Mouse (Mus musculus) hindbrain, embryonic 11.5 days (tissue): Measurements from ENCODE around the gene Trpm5. TPM values are rescaled to one million over a fixed set of nuclear protein-coding genes. Genes with fewer than 3 reads are reported as not detected.

Experiments
- ATAC-seq: fragments of 200-750 bp; cut with Nextera tagmentation; 2 replicates; pipeline ENCODE4 v1.8.0; 2017; ENCODE audit warnings: mild to moderate bottlenecking, moderate TSS enrichment, moderate library complexity; ENCODE audit not compliant: low FRiP score
- DNase-seq: peaks from one replicate; pipeline ENCODE4 v3.0.0-alpha.2; 2015; ENCODE audit warnings: low spot score
- H3K27ac ChIP-seq: fragments of 300-500 bp; sonication (generic); 2 replicates; pipeline ENCODE4 v1.5.1; 2014; ENCODE audit warnings: mild to moderate bottlenecking, low read depth, low read length
- H3K27me3 ChIP-seq: fragments of 300-500 bp; sonication (generic); 2 replicates; pipeline ENCODE4 v1.6.1; 2014; ENCODE audit warnings: mild to moderate bottlenecking, low read length, moderate library complexity, mixed read lengths; ENCODE audit not compliant: control insufficient read depth, insufficient read depth
- H3K36me3 ChIP-seq: fragments of 300-500 bp; sonication (generic); 2 replicates; pipeline ENCODE4 v1.6.1; 2014; ENCODE audit warnings: mild to moderate bottlenecking, low read length, moderate library complexity, mixed read lengths; ENCODE audit not compliant: control insufficient read depth, insufficient read depth
- H3K4me1 ChIP-seq: fragments of 300-500 bp; sonication (generic); replicated peaks from 2 replicates; pipeline ENCODE4 v1.6.1; 2014; ENCODE audit warnings: low read length, mixed read lengths; ENCODE audit not compliant: control insufficient read depth, insufficient read depth
- H3K4me2 ChIP-seq: fragments of 300-500 bp; sonication (generic); replicated peaks from 2 replicates; pipeline ENCODE4 v1.6.1; 2014; ENCODE audit warnings: mild to moderate bottlenecking, low read depth, low read length
- H3K4me3 ChIP-seq: fragments of 300-500 bp; sonication (generic); 2 replicates; pipeline ENCODE4 v1.5.1; 2014; ENCODE audit warnings: low read depth, low read length
- H3K9ac ChIP-seq: fragments of 300-500 bp; sonication (generic); 2 replicates; pipeline ENCODE4 v1.6.1; 2014; ENCODE audit warnings: low read depth, low read length
- H3K9me3 ChIP-seq: fragments of 300-500 bp; sonication (generic); 2 replicates; pipeline ENCODE4 v1.6.1; 2016; ENCODE audit warnings: low read length; ENCODE audit not compliant: control insufficient read depth
- WGBS: fragments of 180-500 bp; shearing (Covaris S2); extraction: QIAGEN DNeasy Blood & Tissue Kit; methylation state at CpG from one replicate; pipeline ENCODE4 v1.1.7; 2014; 5-methylcytosine and 5-hydroxymethylcytosine counted together
- polyA plus RNA-seq: library from polyadenylated mRNA; unstranded; fragments of >200 nt; fragmentation: Nextera tagmentation; extraction: Ambion mirVana; gene quantifications from 2 replicates; pipeline ENCODE4 v1.2.1, GENCODE M21; 2014

Gene Trpm5
- polyA plus RNA-seq, 1 experiment from 2014 or later = 0.88 TPM

DNA sequence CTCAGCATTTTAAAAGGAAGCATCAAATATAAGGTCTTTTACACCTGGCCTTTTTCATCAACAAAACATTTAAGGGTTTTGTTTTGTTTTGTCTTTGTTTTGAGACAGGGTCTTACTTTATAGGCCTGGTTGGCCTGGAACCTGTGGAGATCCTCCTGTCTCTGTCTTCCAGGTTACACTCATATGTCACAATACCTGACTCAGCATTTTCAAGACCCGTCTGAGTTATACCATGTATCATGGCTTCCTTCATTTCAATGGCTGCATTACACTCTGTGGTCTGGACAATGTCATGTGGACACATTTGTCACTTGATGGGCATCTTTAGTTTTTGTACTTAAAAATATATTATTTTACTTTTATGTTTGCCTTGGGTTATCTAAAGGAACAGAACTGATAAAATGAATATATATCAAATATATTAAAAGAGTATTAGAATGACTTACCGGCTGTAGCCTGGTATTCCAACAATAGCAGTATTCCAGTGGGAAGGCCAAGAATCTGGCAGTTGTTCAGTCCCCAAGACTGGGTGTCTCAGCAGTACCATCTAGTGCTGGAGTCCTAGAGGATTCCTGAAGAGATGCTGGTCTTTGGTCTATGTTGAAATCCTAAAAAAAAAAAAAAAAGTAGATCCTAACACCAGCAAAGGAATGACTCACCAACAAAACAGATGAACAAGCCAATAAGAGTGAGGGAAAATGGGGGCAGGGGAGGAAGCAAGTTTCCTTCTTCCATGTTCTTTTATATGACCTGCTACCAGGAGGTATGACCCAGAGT, 50.2 kb downstream of the Trpm5 start:
- WGBS = 94% methylated on average over 2 of the region's 2 CpGs
- H3K4me1 ChIP-seq = no peaks in the 10 kb centered on the region
- DNase-seq (no peak), ATAC-seq (no peak)
- H3K27ac ChIP-seq = no peak overlapping the region
- H3K36me3 ChIP-seq = no peaks in the 10 kb centered on the region
- no peak overlapping the region for H3K4me2 ChIP-seq
- H3K9me3 ChIP-seq = 0 out of 2 replicates have a peak, but pooled peaks cover 2% of the 10 kb centered on the region
- no peaks in the 10 kb centered on the region for H3K27me3 ChIP-seq
- no peak overlapping the region for H3K4me3 ChIP-seq
- H3K9ac ChIP-seq = no peak overlapping the region

DNA sequence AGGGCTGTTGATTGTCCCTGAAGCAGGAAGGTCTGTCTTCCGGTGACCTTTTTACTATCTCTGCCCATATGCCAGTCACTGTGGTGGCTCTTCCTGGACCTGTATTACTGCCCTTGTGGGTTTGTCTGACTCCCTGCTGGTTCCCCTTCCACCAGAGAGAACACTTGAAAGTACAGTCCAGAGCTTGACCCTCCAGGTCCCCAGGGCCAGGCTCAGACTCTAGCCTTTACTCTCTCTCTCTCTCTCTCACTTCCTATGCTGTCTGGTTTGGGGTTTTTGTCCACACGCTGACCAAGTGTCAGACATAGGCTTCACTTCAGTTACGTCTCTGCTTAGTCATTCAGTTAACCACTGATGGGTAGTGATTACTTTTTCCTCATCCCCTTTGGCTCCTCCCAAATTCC, 51.5 kb downstream of the Trpm5 start:
- Histone ChIP-seq H3K9ac (no peak overlapping the region), H3K36me3 (no peaks in the 10 kb centered on the region), H3K4me2 (no peak overlapping the region), H3K27me3 (no peaks in the 10 kb centered on the region), H3K4me3 (no peak overlapping the region), H3K9me3 (0 out of 2 replicates have a peak, but pooled peaks cover 2% of the 10 kb centered on the region), H3K27ac (no peak overlapping the region), H3K4me1 (no peaks in the 10 kb centered on the region)
- DNase-seq (no peak), ATAC-seq (no peak)
- WGBS = 78% methylated on average over 3 of the region's 3 CpGs

GRCm38 (mm10) chr7:143042089-143042488, 52.4 kb downstream of the Trpm5 start:
- Histone ChIP-seq H3K9me3 (0 out of 2 replicates have a peak, but pooled peaks cover 2% of the 10 kb centered on the region), H3K27ac (no peak overlapping the region), H3K4me1 (no peaks in the 10 kb centered on the region), H3K4me2 (no peak overlapping the region), H3K4me3 (no peak overlapping the region), H3K9ac (no peak overlapping the region), H3K36me3 (no peaks in the 10 kb centered on the region), H3K27me3 (no peaks in the 10 kb centered on the region)
- no peak for DNase-seq
- WGBS = 64% methylated on average over 3 of the region's 3 CpGs
- no peak for ATAC-seq

GRCm38 (mm10) chr7:143041138-143041822, 53.2 kb downstream of the Trpm5 start:
- WGBS = 83% methylated on average over 3 of the region's 3 CpGs
- 0 out of 2 replicates have a peak, but pooled peaks cover 2% of the 10 kb centered on the region for H3K9me3 ChIP-seq
- no peak overlapping the region for H3K4me3 ChIP-seq
- no peaks in the 10 kb centered on the region for H3K27me3 ChIP-seq
- no peak overlapping the region for H3K9ac ChIP-seq
- no peaks in the 10 kb centered on the region for H3K4me1 ChIP-seq
- no peak for ATAC-seq
- no peaks in the 10 kb centered on the region for H3K36me3 ChIP-seq
- H3K4me2 ChIP-seq = no peak overlapping the region
- no peak overlapping the region for H3K27ac ChIP-seq
- DNase-seq = no peak

DNA sequence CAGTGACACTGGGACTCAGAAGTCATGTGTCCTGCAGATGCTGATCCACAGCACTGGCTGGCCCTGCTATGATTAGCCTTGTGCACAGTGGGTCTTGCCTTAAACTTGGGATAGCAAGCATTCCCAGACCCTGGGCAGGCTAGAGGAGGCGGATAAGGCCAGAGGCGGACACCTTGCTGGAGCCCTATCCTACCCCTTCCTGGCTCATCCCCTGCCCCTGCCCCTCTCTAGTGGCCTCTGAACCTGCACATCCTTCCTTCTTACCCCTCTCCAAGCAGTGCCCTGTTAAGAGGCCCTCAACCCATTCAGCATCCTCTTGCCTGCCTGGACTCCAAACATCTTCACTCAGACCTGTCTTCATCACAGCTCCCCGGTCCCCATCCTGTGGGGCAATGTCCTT, 53.9 kb downstream of the Trpm5 start:
- Histone ChIP-seq H3K4me1 (no peaks in the 10 kb centered on the region), H3K9ac (no peak overlapping the region), H3K4me2 (no peak overlapping the region), H3K9me3 (0 out of 2 replicates have a peak, but pooled peaks cover 2% of the 10 kb centered on the region), H3K27ac (no peak overlapping the region), H3K27me3 (no peaks in the 10 kb centered on the region), H3K4me3 (no peak overlapping the region), H3K36me3 (no peaks in the 10 kb centered on the region)
- DNase-seq (no peak), ATAC-seq (no peak)
- WGBS = 88% methylated on average over 3 of the region's 3 CpGs

DNA sequence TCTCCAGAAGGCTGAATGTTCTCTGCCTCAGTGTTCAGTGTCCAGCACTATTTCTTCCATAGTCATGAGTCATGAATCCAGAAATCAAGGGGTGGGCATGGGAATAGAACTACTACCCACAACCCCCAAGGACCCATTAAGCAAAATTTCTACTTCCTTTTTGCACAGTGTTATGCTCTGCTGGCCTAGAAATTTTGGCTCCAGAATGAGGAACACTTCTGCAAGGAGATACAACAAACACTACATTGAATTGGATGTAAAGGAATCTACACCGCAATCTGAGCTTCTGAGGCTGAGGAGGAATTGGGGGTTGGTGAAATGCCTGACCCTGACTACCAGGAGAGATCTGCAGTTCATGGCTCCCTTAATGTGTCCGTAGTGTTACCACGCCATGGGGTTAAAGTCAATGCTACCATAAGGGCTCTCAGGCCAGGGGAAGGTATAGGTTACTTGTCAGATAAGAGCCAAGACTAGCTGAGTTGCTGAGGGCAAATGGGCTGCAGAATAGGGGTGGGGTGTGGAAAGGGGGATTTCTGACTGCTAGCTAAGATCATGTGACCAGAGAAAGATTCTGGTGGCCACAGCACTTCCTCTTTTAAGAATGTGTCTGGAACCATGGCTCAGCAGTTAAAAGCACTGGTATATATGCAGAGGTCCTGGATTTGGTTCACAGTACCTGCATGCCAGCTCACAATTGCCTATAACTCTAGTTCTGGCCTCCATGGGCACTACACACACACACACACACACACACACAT, 56.1 kb downstream of the Trpm5 start:
- Histone ChIP-seq H3K27ac (no peak overlapping the region), H3K9me3 (no peaks in the 10 kb centered on the region), H3K36me3 (no peaks in the 10 kb centered on the region), H3K4me3 (no peak overlapping the region), H3K4me2 (no peak overlapping the region), H3K27me3 (no peaks in the 10 kb centered on the region), H3K9ac (no peak overlapping the region), H3K4me1 (no peaks in the 10 kb centered on the region)
- 87% methylated on average over 3 of the region's 3 CpGs for WGBS
- DNase-seq (no peak), ATAC-seq (no peak)

- Histone ChIP-seq H3K4me1 (no peaks in the 10 kb centered on the region), H3K9me3 (no peaks in the 10 kb centered on the region), H3K36me3 (no peaks in the 10 kb centered on the region), H3K4me2 (no peak overlapping the region), H3K27me3 (no peaks in the 10 kb centered on the region), H3K4me3 (no peak overlapping the region), H3K9ac (no peak overlapping the region), H3K27ac (no peak overlapping the region)
- ATAC-seq (no peak), DNase-seq (no peak)
- 98% methylated on average over 4 of the region's 4 CpGs for WGBS
These were observed 57.1 kb downstream of the Trpm5 start for GRCm38 (mm10) chr7:143037306-143037705.

DNA sequence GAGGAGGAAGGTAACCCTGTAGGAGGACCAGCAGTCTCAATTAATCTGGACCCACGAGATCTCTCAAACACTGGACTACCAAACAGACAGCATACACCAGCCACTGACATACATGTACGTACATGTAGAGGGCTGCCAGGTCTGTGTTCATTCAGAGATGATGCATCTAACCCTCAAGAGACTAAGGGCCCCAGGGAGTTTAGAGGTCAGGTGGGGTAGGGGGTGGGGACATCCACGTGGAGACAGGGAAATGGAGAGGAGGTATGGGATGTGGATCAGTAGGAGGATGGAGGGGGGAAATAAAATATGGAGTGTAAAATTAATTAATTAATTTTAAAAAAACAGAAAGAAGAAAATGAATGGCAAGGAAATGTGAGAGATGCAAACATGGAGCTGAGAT, 57.7 kb downstream of the Trpm5 start:
- no peak for ATAC-seq
- Histone ChIP-seq H3K4me1 (no peaks in the 10 kb centered on the region), H3K9me3 (no peaks in the 10 kb centered on the region), H3K9ac (no peak overlapping the region), H3K27me3 (no peaks in the 10 kb centered on the region), H3K27ac (no peak overlapping the region), H3K4me2 (no peak overlapping the region), H3K4me3 (no peak overlapping the region), H3K36me3 (no peaks in the 10 kb centered on the region)
- 86% methylated on average over 3 of the region's 3 CpGs for WGBS
- DNase-seq = no peak
